Mouse (Mus musculus) telencephalon, adult 2 months (tissue): ENCODE results near the gene Etv4.

Experiments used
- DNase-seq: peaks from one replicate; pipeline ENCODE4 v3.0.0-alpha.2; 2011; ENCODE audit warnings: low read depth, low spot score

Gene Etv4

DNA sequence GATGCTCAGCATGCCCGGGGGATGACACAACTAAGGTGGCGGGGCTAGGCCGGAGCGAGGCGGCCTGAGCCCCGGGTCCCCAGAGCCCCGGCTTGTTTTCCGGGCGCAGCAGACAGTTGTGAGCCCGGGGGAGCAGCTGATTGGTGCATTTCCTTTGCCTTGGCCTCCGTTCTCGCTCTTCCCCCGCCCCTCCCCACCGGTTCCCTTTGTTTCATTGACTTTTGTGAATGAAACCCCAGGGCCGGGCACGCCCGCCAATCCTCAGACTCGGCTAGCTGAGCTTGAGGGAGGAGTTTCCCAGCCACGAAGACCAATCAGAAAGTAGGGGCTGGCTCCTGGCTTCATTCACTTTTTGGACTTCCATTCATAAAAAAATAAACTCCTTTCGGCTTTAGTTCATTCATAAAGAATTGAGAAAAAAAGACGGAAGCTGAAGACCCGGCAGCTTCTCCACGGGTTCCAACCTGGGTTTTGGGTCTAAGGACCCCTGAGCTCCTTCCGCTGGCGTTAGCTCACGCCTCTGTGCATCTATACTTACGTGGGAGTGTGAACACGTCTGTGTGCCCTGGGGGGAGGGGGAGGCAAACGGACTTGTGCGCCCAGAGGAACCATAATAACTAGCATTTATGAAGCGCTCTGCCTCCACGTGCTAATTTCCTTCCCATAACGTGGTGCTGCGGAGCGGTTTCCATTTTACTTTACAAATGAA, at the start of gene Etv4:
TSS of gene Etv4 (minus strand) at position 229 of the 709 bp plus-strand sequence.
- DNase-seq, result peak; percentile 82

DNA sequence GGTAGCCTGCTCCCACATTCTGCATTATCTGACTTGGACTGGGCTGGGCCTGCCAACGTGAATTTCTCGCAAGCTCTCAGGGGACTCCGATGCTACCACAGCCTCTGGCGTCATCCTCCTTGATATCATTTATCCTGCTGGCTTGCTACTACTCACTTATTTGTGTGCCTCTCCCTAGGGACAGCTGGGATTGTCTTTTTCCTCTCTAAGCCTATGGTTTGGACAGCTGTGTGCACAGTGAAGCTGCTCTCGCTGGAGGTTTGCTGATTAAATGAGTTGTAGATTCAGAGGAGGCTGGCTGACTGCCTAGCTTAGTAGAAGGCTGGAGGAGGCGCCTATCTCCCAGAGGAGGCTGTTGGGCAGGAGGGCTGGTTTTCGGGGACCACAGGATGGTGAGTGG, 46.8 kb upstream of the Etv4 start:
- peak; percentile 77 for DNase-seq

DNA sequence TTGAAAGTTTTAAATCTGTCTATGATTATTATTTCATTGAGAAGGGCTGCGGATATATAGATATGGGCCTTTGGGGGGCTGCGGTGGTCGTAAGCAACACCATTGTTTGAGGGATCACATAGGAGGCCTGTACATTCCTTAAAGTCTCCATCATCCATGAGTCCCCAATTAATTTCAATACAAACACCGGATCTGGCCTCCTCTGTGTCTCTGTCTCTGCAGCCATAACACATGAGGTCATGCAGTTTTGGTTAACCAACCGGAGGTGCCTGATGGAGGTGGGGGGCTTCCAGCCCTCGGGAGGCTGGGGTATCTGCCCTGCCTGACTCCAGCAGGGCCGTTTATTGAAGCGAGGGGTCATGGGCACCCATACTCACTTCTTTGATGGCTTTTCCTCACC, 45.4 kb upstream of the Etv4 start:
- DNase-seq, result no peak

DNA sequence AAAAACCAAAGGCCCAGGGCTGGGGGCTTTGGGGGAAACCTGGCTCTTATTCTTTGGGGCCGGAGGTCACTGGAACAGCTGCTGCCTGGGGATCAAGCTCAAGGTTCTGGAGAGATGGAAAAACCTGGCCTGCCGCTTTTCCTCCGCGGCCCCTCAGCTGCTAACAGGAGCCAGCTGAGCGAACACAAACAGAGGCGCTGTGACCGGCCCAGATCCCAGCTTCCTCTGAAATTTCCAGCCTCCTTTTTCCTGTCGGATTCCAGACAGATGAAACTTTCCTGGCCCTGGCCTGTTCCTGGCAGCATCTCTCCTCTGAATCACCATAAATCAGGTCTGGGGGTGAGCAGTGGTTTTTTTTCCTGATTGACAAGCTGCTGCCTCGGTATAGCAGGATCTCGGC, 44.9 kb upstream of the Etv4 start:
- no peak for DNase-seq

DNA sequence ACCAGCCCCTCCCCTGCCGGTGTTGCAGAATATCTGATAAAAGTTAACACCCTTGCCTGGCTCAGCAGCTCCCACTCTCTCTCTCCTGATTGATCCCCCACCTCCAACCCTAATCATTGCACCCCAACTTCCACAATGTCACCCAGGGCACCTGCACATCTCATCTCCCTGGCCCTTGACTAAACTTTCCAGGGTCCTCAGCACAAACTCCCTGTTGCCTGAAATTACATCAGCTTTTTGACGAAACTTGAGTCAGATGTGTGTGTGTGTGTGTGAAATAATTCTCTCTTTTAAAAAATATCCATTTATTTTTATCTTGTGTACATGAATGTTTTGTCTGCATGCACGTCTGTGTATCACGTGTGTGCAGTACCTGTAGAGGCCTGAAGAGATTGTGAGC, 43.5 kb upstream of the Etv4 start:
- DNase-seq, result no peak

DNA sequence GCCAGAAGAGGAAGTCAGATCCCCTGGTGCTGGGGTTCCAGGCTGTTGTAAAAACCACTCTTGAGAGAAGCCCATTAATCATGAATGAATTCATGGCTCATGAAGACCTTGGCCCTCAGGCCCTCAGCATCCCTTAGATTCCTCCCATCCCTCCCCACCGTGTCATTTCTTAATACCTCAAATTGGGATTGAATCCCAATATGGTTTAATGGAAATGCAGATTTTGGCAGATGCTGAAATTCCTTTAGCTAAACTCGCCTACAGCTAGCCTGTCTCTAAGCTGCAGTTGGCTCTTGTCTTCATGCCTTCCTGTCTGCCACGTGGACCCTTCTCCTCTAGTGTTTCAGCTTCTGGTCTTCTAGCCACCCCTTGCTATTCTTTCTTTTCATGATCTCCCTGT, 38.0 kb upstream of the Etv4 start:
- DNase-seq, result no peak

DNA sequence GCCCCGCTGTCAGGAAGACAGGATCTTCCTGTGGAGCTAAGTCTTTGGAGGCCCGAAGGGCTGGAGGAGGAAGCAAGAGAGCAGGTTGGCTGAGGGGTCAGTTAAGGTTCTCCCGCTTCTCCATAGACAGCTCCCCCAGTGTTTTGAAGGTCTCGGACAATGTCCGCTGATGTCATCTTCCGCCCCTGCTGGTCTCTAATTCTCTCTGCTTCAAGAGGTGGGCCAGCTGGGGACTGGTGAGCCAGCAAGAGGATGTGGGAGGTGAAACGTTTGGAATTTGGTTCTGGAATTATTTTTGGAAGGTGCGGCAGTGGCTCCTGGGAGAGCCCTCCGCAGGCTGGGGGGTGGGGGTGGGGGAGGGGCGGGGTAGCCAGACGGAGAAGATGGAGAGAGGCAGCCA, 35.7 kb upstream of the Etv4 start:
- DNase-seq, result no peak

DNA sequence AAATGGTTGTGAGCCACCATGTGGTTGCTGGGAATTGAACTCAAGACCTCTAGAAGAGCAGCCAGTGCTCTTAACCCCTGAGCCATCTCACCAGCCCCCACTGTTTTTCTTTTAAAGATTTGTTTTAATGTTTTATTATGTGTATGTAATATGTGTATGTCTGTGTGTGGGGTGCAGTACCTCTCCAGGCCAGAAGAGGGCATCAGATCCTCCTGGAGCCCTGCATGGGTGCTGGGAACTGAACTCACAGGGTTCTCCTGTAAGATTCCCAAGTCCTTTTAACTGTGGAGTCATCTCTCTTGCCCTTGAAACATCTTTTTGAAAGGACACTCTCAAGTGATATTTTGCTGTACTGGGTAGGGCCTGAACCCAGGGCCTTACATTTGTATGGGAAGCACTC, 34.7 kb upstream of the Etv4 start:
- DNase-seq, result no peak

DNA sequence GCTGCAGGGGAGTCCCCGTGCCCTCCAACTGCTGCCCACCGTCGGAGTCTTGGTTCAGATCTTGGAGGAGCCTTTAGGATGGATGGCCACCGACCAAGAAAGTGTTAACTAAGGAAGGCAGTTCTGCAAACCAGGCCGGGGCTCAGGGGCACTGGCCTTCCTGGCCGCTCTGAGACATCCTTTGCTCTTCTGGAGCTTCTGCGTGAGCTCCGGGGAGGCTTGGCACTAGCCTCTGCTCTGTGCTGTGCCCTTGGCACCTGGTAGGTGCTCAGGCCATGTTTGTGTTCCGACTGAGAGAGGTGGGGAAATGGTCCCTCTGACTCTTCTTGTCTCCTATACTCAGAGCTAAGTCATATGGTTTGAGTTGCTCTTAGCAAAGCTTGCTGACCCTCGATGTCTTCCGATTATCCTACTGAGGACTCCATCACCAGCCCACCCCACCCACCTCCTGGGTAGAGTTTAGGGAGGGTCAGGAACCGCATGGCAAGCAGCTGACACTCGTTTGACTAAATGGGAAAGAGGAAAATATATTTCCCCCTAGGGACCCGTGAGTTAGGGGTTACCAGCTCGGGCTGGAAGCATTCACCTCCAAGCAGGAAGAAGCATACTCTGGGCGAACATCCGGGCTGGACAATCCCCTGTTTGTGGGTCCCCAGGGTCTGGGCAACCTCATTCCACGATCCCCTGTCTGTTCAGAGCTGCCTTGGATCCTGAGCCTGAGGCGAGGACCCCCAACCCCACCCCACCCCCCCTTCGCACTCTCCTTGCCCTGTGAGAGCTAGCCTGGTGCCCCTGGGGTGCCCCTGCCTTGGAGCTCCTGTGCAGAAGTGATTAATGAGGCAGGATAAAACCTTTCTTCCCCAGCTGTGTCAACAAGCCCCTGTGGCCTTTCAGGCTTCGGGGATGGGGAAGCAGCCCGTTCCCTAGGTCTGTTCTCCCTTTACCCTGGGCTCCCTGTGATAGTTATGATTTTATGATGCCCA, 30.2 kb upstream of the Etv4 start:
- DNase-seq, result no peak

DNA sequence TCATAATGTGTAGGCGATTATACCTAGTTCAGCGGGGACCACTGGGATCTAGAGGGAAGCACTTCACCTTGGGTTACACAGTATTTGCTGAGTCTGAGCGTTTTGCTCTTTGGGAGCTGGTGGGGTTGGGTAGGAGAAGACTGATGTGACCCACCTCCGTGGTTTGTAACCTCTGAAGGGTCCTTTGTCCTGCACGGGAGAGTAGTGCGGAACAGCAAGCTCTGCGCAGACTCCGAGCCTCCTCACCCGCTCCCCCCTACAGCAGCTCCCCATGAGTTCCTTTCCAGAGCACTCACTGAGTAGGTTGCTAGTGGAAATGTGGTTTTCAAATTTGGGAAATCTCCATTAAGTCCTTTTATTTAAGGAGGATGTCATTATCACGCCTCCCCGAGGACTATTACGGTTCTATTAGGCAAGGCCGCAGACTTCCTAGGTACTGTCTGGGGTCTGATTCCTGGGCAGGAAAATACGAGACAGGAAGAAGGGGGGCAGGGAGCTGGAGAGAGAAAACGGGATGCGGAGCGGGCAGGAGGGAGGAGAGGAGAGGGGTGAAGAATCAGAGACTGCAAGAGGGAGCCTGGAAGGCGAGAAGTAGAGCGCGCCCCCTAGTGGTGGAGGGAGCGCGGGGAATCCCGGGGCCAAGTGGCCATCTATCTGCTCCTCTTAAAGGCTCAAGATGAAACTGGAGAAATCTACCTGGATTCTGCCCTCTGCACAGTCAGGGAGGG, 29.4 kb upstream of the Etv4 start:
- no peak for DNase-seq

DNA sequence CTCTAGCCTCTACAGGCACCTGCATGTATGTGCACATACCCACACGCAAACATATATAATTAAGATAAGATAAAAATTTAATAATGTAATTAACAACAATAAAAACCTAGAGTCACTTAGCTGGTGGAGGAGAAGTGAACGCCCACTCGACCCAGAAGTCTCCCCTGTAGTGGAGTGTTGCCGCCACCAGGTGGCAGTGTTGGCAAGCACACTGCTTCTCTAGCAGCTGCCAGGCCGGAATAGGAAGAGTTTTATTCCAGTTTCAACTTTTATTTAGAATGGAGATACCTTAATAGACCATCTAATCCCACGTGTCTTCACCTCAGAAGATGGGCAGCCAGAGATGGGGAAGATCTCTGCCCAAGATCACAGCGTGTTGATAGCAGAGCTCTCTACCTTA, 28.1 kb upstream of the Etv4 start:
- no peak for DNase-seq

DNA sequence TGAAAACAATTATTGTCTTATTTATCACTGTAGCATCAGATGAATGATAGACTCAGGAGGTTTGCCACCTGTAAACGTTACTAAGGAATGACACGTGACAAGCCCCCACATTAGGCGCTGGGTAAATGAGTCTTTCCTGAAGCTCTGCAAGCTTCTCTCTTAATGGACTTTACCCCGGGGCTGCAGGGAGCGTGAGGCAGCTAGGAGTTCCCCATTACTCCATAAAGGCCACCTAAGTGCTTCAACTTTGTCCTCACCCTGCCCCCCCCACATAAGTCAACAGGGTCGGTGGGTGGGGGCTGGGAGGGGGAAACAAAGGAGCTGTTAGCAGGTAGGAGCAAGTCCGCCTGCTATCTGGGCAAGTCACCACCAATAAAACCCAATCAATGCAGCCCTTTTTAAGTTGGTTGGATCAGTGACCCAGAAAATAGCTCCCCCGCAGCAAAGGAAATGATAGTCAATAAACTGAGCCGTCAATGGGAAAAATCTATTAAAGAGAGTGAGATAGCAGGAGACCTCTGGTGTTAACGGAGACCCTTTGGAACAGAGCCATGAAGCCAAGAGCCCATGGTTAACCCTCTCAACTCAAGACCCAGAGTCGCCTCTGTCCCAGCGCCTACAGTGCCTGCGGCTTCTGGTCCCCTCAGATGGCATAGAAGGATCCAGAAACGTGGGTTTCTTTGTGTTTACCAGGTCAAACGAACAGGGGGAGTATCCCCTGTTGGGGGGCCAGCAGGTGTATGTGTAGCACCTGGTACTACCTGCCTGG, 24.1 kb upstream of the Etv4 start:
- DNase-seq, result no peak

DNA sequence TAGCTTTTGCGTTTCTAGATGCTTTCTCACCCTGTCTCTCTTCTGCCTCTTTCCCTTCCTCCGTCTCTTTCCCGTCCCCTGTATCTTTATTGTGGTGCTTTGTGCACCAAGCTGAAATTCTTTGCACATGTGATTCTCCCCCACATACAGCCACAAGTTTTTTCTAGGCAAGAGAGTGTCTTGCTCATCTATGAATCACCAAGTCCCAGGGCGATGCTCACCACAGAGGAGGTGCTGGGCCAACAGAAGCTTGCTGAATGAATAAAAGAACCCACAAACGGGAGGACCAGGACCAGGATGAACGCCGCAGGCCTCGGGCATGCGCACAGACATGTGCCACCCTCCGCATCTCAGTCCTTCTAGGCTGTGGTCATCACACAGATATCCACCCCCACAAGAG, 22.1 kb upstream of the Etv4 start:
- DNase-seq, result peak; percentile 60

DNA sequence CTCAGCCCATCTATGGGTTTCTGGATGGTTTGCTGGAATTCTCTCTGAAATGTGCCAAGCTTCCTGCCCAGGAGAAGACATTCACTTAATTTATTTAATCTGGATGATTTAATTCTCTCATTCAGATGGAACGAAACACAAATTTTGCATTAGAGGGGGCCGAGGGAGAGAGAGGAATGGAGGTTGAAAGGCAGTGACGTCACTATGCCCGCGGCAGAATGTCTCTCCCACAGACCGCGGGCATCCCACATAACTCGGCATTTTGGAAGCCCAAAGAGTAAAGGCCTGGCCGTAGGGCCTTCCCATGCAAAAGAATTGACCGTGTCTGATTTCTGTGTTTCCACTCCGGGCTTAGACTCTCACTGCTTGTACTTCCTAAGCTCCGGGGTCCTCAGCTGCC, 21.6 kb upstream of the Etv4 start:
- DNase-seq, result no peak

DNA sequence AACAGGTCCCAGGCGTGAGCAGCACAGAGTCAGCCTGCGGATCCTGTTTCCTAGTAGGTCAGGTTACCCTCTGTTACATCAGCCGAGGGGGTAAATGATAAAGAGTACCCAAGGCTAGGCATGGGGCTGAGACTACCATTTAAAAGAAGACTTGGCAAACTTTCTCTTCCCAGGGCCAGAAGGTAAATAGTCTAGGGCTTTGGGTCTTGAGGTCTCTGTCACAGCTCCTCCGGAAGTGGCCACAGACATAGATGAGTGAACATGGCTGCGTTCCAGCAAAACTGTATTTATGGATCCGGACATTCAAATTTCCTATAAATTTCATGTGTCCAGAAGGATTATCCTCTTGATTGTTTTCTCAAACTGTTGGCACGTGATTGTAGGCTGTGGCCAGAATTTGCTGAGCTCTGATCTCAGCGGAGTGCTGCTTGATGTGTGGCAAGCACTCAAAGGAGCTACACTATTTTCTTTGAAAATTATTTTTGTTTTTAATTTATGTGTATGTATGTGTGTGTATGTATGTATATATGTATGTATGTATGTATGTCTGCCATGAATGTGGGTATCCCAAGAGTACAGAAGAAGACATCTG, 20.0 kb upstream of the Etv4 start:
- no peak for DNase-seq

DNA sequence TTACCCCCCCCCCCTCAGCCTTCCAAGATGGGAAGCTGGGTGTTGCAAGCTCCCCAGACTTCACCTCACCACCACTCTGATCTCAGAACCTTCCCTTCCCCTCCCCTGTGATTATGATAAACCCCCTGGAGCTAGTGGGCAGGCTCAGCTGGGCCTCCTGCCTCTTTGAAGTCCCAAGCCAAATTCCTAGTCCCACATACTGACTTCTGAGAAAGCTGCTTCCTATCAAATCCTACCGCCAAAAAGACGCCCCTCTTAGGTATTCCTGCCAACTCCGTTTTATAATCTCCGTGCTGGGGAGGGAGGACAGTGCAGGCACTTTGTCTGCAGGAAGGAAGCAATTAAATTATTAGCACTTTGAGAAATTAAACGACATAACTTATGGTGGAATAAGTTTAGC, 16.2 kb upstream of the Etv4 start:
- no peak for DNase-seq

DNA sequence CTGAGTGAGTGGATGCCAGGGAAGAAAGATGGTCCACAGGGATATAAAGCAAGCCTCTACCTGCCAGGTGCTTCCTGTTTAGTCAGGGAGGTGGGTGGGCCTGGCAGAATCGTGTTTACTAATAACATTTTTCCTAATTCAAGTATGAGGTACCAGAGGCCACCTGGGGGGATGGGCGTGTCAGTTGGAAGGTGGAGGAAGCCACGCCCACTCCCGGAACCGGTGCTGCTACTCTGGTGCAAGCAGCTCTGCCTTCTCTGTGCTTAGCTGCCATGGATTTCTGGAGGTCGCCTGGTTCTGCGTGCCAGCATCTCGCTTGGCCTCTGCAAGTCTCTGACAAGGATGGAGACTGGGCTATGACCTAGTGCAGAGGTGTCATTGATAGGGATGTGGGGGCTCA, 12.9 kb upstream of the Etv4 start:
- DNase-seq, result no peak

DNA sequence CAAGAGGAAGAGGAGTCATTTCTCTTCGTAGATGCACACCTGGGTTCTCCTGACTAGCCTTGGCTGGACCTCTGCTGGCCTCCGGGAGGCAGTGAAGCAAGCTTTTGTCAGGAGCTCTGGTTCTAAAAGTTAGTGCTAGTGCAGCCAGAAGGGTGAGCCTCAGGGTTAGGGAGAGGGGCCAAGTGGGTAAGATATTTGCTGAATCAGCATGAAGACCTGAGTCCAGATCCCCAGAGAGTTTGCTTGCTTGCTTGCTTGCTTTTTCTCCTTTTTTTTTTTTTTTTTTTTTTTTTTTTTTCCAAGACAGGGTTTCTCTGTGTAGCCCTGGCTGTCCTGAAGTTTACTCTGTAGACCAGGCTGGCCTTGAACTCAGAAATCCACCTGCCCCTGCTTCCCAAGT, 12.2 kb upstream of the Etv4 start:
- DNase-seq, result no peak

DNA sequence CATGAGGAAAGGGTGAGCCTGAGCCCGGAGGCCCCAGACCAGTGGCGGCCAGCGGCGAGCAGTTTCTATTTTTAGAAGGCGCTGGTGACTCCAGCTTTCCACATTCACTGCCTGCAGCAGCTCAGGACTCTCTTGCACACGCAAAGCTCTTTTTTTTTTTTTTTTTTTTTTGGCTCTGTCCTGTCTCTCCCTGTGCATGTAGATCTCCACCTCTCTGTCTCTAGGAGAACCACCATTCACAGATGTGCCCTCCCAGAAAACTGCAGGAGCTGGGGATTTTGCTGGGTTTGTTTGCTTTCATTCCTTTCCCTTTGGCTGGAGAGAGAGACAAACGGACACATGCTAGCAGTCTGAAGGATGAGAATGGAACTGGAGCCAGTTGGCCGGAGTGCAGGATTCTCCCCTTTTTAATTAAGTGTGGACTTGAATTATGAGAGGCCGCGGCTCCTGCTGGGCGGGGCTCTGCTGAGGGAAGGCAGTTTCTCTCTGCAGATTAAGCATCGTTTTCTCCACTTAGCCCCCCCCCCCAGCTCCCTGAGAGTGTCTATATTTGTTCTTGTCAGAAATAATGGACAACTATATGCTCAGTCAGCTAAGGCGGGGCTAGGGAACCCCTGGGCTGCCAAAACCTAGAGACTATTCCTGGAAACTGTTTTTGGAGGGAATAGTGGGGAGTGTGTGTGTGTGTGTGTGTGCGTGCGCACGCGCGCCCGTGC, 5.8 kb upstream of the Etv4 start:
- DNase-seq, result no peak

DNA sequence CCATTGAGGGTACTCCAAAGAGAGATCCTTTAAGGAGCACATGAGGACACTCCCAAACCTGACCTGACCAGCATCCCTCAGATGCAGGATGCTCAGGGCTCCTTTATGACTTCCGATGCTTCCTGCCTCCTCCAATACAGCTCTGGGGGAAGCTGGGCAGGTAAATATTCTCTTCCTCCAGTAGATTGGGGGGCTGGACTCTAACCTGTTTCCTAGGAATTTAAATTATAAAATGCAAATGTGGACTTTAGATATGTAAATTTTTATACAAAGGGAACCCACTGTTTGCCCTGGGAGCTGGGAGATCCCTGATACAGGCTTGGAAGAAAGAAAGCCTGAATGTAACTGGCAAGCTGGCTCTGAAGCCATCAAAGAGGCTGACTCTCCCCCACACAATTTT, 2.3 kb upstream of the Etv4 start:
- DNase-seq, result no peak

DNA sequence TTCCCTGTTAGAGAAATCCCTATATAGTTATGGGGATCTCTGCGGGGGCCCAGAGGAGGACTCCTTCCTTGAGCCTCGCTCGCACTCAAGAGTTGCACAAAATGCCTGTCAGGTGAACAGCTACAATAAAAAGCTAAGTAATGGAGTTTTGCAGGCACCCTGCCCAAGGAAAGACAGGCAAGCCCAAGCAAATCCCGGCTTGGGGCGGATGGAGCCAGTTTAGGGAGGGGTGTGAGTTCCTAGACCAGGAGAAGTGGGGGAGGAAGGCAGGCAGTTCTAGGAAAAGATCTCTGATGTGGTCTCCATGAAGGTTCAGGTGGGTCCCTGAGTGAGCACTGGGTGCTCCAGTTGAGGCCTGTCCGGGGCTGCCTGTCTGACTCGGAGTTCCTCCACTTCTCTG, 1.5 kb upstream of the Etv4 start:
- no peak for DNase-seq
